Mouse (Mus musculus) right cerebral cortex, postnatal 4 days (tissue): Measurements from ENCODE around the gene Vmn2r85.
"Not testable (repeated sequence)": the region's sequence is repeated elsewhere in the genome, so short reads cannot be mapped to it uniquely, and the experiment has no call there.

Experiments used
- DNase-seq: peaks from one replicate; pipeline ENCODE4 v3.0.0-alpha.2; 2022

Gene Vmn2r85

DNA sequence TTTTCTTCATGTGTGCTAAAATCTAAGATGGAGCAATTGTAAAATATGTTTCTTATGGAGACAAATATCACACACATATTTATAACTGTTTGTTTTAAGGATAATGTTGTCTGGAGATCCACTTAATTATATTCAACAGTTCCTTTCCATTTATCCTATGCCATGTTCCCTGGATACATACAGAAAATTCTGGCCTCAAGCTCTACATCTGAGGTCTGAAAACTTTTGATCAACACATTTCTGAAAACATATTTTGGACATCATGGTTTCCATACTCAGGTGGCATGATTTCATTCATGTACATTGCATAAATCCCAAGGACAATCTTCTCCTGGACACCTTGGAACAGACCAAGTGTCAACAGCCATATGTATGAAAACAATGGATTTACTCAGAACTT lies at the start of gene Vmn2r85:
Gene Vmn2r85, minus strand, starts transcription at position 101 of the 400 bp plus-strand sequence.
- not testable (repeated sequence) for DNase-seq

DNA sequence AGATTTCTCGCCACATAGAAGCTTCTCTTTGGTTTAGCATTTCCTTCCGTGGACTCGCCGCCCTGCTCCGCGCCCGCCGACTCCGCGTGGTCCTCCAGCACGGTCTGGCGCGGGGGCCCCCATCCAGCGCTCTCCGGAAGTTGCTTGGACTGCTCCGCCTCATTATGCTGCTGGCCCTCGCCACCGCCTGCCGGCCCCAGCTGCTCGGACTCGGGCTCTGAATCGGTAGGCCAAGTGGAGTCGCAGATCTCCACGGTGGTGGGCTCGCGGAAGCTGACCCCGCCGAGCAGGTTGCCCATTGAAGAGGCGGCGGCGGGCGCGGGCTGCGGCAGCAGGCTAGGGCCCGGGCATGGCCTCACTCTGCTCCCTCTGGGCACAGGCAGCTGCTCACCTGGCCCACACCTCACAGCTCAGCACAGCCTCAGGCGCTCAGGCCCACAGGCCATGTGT lies 40.8 kb upstream of the Vmn2r85 start:
- peak; percentile 47 for DNase-seq

DNA sequence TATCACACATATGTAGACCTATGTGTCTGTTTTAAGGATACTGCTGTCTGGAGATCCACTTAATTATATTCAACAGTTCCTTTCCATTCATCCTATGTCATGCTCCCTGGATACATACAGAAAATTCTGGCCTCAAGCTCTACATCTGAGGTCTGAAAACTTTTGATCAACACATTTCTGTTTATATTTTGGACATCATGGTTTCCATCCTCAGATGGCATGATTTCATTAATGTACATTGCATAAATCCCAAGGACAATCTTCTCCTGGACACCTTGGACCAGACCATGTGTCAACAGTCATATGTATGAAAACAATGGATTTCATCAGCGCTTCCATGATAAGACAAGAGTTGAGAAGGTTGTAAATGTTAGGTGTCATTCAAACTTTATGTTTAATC lies 26.4 kb upstream of the Vmn2r85 start, which contains the start of gene Vmn2r86:
Gene Vmn2r86, minus strand, starts transcription at position 101 of the 400 bp plus-strand sequence.
- not testable (repeated sequence) for DNase-seq

DNA sequence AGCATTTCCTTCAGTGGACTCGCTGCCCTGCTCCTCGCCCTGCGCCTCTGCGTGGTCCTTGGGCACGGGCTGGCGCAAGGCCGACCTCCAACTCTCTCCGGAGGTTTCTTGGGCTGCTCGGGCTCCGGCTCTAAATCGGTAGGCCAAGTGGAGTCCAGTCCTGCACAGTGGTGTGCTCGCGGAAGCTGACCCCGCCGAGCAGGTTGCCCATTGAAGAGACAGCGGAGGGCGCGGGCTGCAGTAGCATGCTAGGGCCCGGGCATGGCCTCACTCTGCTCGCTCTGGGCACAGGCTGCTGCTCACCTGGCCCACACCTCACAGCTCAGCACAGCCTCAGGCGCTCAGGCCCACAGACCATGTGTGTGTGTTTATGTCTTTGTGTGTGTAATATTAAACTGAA lies 15.3 kb upstream of the Vmn2r85 start:
- no peak for DNase-seq

DNA sequence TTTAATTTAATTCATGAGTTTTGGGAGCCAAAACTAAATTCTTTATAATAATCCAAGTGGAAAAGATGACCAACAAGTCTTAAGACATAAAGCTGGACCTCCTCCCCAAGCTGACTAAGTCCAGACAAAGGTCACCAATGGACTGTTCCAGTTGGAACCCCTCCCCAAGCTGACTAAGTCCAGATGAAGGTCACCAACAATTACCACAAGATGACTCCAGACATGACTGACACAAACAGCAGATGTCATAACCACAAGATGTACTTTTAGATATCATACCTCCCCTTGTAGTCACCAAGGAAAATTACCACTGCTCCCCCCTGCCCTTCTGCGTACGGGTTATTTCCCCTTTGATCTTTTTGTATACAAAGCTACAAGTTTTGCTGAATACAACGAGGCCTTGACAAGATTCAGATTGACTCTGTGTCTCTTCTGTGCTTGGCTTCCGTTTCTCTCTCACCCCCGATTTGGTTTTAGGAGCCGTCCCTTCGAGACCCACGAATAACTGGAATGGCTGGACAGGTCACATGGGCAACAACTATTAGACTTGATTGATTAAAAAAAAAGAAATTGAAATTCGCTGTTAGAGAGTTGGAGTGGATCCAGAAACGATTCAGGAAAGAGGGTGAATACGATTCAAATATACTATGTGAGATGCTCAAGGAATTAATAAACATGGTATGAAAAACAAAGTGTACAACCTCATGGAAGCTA lies 4.8 kb upstream of the Vmn2r85 start:
- not testable (repeated sequence) for DNase-seq

DNA sequence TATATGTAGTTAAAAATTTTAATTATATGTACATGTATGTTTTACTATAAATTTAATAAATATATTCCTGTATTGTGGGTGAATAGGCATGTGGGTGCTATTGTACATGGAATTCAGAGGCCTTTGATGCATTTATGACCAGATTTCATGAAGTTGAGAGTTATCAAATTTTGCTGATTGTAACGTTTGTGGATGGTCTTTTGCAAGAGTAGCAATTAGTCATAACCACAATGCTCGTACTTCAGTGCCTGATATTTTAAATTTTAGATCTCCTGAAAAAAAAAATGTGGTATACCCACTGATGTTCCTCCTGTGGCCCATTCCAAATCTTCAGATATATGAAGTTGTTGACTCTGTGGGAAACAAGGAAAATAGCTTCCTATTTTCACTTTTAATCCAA lies 7.1 kb downstream of the Vmn2r85 start:
- DNase-seq = not testable (repeated sequence)

DNA sequence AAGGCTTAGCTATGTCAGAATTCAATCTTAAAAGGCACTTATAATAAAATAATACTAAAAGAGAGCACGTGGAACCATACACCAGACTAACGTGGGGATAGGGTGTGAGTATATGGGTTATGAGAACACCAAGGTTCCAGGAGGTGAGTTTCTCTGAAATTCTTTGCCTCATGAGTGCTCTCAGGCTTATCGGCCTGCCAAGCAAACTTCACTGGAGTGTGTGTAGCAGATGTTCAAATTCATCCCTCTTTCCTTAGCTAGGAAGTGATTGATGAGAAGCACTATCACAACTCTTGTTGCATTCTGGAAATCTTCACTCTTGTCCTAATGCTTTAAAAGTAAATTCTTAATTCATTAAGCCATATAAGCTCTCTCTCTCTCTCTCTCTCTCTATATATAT lies 9.1 kb downstream of the Vmn2r85 start:
- DNase-seq = no peak

DNA sequence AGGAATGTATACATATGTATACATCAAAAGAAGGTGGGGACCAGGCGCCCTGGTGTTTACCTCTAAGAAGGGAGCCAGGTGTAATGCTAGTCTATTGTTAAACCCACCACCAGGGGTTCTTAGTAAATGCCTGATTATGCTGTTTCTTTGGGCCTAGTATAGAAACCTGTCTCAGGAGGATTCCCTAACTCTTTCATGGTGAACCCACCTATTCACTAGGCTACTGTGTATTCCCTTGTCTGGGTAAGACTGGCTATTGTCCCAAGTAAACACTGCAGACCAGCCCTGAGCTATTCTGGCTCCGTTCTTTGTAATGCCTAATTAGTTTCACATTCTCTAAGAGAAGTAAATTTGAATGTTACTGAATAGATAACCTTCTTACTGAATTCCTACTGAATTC lies 9.5 kb downstream of the Vmn2r85 start:
- DNase-seq = not testable (repeated sequence)

DNA sequence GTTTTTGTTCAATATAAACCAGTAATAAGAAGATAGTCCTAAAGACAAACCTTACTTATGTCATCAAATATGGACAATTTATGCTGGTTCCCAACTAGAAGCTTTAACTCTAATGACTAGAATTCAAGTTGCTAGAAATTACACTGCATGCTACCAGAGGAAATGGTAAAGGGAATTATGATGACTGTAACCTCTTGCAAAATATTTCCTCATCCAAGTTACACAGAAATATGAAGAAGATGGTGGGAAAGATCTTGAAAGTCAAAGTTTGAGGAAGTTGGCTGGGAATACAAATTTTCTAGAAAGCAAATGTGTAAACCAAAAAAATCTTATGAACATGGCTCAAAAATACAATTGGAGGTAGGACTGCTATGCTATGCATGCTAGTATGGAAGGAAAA lies 13.2 kb downstream of the Vmn2r85 start:
- not testable (repeated sequence) for DNase-seq

DNA sequence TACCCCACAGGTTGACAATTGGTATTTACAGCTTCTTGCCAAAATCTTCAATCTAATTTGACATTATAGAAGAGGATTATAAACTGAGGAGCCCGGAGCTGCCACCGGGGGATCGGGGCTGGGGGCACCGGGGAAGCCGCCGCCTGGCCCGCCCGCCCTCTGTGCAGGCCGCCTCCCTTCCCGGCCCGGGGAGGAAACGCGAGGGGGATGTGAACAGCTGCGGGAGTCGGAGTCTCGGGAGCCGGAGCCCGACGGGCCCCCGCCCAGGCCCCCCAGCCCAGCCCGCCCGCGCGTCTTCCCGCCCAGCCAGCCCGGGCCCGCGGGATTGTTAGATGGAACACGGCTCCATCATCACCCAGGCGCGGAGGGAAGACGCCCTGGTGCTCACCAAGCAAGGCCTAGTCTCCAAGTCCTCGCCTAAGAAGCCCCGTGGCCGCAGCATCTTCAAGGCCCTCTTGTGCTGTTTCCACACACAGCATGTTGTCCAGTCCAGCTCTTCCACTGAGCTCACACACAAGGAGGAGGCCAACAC lies 17.3 kb downstream of the Vmn2r85 start:
- not testable (repeated sequence) for DNase-seq

DNA sequence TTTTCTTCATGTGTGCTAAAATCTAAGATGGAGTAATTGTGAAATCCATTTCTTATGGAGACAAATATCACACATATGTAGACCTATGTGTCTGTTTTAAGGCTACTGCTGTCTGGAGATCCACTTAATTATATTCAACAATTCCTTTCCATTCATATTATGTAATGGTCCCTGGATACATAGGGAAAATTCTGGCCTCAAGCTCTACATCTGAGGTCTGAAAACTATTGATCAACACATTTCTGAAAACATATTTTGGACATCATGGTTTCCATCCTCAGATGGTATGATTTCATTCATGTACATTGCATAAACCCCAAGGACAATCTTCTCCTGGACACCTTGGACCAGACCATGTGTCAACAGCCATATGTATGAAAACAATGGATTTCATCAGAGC lies 35.3 kb downstream of the Vmn2r85 start, which contains the start of gene Vmn2r84:
Gene Vmn2r84, minus strand, starts transcription at position 101 of the 400 bp plus-strand sequence.
- DNase-seq = no peak

DNA sequence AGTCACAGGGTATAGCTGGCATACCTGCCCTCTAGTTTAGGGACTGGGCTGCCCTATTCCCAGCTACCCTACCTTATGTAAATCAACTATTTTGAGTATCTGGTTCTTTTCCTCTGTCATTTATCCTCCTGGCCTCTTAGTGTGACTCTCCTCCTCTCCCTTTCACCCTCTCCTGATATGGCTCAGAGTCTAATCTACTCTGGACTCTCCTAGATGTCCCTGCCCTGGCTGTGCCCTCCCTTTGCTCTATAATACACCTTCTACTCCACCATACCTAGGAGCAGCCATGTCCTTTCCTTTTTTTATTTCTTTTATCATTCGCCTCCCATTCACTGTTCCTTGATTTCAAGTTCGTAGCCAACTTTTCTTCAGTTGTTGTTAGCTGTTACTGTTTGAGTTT lies 54.4 kb downstream of the Vmn2r85 start:
- no peak for DNase-seq

DNA sequence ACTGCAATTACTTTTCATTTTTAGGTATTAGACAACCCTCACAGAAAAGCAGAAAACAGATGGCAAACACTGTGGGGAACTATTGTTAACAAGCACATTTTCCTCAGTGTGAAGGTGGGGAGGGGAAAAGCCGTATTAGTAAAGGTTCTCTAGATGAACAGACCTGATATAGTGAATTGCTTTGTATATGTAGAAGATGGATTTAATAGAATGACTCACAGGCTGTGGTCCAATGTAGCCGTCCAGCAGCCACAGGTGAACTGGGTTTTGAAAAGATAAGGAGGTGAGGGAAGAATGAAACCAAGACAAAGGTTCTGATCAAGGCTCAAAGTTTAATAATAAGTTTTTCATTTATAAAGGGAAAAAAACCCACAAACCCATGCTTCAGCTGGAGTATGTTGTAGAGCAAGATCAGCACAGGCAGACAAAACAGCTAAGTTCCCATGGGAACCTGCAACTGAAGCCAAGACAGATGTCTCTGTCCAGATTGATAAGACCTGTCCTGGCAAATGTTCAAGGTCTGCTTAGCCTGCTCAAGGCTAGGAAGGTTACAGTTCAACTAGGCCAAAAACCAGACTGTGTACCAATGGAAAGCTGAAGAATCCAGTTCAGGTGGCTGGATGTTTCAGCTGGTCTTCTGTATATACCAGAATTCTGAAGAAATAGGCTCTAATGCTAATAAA lies 56.9 kb downstream of the Vmn2r85 start:
- no peak for DNase-seq

DNA sequence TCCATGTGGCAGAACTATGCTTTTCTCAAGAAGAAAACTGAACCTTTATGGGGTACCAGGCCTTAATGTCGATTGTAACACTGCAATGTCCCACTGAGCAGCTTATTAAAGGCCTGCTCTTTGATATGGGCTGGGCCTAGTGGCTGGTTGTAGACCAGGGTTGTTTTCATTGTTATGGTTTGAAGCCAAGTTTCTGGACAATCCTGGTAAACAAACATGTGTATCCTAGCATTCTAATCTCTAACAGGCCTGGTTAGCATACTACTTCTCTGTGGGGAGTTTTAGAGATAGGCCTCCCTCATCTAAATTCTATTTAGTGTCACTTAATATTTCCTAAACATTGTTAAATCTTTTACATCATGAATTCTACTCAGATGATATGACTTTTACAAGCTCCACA lies 57.9 kb downstream of the Vmn2r85 start:
- no peak for DNase-seq

DNA sequence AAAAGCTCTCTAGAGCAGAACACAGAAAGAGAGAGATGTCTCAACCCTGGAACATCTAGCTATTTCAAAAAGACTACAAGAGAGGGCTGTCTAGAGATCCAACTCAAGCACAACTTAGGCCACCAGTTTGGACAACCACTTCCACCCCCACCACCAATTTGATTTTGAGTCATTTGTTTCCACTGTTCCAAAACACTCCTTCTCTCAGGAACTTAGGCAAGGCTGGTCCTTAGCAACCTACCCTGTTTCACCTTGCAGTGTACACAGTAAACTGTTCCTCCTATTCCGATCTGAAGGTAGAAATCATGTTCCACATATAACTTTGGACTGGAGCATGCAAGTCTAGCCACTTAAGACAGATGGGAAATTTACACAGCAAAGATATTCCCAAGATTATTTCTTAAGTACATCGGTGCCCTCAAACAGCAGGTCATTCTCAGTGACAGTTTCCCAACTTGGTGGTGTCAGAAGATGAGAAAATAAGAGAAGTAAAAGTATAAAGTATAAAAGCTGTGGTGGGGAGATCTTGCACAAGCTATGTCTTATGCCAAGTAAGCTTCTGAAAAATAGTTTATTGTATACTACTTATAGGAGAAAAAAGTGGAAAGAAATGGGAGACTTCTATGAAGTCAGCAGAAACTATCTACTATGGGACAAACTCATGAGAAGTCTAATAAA lies 59.4 kb downstream of the Vmn2r85 start:
- DNase-seq = no peak

DNA sequence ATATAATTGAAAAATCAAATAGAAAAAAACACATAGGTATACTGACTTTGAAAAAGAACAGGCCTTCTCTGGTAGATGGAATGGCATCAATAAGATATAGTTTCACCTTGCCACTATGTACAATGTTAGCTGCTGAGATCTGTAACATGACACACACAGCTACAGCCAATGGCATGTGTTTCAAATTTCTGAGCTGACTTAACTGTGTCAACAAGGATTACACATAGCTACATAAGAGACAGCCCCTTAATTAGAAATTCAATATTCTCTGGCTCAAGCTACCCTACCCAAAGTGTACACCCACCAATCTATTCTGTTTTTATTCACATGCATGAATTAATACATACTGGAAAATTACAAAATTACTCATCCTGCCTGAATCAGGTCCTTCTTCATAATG lies 61.1 kb downstream of the Vmn2r85 start:
- no peak for DNase-seq

DNA sequence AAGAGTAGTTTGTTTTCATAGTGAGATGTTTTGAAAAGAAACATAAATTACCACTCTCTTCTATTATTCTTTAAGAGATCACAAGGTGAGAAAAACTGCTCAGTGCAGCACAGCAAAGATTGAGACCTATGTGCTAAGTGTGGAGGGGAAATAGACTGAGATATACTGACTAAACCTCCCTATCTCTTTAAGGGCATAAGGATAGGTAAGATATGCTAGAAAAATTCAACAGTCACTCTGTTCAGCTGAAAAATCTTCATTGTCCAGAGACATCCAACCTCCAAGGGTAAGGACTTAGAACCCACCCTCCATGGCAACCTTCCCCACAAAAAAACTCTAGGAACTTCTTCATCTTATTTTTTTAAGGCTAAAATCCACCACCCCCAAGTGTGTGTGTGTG lies 64.7 kb downstream of the Vmn2r85 start:
- no peak for DNase-seq
